Mouse (Mus musculus) CD4-positive, CD25-positive, alpha-beta regulatory T cell, adult 4 months (primary cell): ENCODE results near the gene Ms4a4b. TPM values are rescaled to one million over a fixed set of nuclear protein-coding genes. Genes with fewer than 3 reads are reported as not detected.

Experiments
- ATAC-seq: one replicate; pipeline ENCODE4 v1.8.0; 2017
- polyA plus RNA-seq, 2 experiments: library from polyadenylated mRNA; unstranded; fragments of 100-300 nt; shearing (Covaris generic); gene quantifications; one replicate each; pipeline ENCODE4 v1.2.1; 2017

The Ms4a4b gene
- polyA plus RNA-seq, 2 experiments from 2014 or later = 2,426 to 2,599 TPM

DNA sequence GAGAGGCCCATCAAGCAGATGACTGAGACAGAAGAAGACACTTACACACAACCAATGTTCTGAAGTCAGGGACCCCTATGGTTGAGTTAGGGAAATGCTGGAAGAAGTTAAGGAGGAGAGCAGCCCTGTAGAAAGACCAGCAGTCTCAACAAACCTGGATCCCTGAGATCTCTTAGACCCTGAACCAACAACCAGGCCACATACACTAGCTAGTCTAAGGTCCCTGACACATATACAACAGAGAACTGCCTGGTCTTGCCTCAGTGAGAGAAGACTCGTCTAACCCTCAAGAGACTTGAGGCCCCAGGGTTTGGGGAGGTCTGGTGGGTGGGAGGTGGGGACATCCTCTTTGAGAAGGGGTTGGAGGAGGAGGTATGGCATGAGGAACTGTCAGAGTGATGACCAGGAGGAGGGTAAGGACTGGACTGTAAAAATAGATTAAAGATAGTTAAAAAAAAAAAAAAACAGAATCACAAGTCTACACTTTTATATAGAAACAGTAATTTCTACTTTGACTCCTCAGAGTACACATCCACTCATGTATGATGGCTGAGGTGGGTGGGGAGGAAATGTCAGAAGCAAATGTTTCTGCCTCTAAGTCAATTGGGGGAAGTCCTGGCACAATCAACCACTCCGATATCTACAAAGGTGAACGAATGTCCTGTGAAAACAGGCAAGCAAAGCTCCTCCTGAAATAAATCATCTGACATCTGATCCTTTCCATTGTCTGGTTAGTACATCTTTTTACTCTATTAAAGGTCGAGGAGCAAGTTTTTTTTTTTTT lies 48.2 kb downstream of the Ms4a4b start:
- peak; percentile 69 for ATAC-seq

DNA sequence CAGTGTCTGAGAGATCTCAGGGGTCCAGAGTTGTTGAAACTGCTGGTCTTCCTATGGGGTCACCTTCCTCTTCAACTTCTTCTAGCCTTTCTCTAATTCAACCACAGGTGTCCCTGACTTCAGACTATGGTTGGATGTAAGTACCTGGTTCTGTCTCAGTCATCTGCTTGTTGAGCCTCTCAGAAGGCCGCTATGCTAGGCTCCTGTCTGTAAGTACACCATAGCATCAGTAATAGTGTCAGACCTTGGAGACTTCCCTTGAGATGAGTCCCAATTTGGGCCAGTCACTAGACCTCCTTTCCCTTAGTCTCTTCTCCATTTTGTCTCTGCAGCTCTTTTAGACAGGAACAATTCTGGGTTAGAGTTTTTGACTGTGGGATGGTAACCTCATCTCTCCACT lies 49.3 kb downstream of the Ms4a4b start:
- no peak for ATAC-seq

DNA sequence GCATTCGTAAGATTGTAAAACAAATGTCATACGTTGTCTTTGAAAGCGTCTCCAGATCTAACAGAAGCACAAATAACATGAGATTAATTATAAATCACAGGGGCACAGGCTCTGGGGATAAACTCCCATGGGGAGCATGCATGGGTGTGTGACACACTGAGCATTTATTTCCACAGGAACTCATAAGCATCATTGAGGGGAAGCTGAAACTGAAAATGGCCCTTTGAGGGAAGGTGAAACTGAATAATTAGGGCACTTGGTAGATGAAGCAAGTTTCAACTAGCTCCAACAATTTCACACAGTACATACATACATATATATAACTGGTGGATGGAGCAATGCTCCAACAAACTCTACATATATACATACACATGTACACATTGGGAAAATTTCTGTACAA lies 51.2 kb downstream of the Ms4a4b start:
- ATAC-seq = peak; percentile 50

DNA sequence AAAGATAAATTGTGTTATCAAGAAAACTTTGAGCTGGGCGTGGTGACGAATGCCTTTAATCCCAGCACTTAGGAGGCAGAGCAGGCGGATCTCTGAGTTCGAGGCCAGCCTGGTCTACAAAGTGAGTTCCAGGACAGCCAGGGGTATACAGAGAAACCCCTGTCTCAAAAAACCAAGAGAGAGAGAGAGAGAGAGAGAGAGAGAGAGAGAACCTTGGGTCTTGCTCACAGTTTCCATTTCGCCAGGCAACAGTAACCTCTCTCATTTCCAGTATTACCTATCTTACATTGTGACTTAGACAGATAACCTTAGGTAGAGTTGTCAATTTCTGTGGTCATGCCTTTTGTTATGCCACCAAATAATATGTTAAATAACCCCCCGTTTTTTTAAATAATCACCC lies 53.0 kb downstream of the Ms4a4b start:
- peak; percentile 28 for ATAC-seq

DNA sequence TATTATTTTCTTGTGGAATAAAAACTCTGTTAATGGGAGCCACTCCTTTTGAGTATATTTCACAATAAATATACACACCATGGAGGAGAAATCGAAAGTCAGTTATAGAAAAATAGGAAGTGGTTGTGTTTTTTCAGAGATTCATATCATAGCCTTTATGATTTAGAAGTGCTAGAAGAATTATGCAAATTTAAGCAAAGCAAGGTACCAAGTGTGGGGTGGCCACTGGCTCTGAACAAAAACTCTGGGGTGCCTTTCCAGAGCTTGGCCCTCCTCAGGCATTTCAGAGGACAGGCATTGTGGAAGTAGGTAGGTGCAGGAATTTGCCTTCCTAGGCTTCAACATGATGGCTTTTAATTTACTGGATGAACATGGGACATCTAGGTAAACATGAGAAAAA lies 53.9 kb downstream of the Ms4a4b start:
- ATAC-seq = peak; percentile 53

DNA sequence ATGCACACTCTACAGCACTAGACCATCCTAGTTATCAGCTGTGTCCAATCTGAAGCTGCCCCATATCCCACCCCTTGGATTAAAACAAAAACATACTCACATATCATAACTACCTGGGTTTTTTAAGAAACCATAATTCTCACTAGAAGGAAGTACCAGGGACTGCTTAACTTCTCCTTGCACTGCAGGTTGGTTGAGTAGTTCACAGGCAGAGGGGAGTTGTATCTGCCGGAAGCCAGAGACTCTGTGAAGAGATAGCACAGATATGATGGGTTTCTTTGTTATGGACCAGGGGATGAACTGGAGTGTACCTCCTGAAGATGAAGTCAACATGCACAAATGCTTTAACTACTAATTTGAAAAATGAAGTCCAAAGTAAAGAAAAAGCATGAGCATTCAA lies 57.4 kb downstream of the Ms4a4b start:
- peak; percentile 37 for ATAC-seq

DNA sequence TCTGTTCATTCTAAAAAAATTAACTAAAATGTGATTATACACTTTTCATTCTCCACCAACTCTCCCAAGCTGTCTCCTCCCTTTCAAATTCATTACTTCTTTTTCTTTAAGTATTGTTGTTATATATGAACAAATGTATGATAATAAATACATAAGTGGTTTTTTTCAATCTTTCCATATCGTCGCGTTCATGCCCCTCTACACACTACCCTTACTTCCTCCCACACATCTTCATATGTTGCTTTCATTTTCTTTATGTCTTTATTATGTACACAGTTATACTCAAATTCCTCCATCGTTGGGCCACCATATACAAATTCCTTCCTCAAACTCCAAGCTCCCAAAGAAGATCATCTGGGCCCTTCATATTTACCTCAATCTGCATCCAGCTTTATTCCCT lies 58.0 kb downstream of the Ms4a4b start:
- peak; percentile 44 for ATAC-seq

DNA sequence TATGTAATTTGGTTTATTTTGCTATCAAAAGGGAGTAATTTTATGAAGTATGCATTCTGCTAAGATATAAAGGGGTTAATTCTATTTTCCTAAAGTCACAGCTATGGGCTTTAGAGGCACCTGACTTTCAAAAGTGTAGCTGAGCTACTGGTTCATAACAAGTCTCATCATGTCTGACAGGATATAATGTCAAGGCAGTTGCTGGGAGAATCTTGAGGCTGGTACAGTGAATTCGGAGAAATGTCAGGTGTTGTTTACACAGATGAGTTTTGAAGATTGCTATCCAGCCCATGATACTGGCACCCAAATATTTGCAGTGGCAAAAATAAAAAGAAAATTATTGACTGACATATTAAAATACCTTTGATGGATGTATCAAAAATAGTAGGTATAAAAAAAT lies 61.5 kb downstream of the Ms4a4b start:
- peak; percentile 61 for ATAC-seq

DNA sequence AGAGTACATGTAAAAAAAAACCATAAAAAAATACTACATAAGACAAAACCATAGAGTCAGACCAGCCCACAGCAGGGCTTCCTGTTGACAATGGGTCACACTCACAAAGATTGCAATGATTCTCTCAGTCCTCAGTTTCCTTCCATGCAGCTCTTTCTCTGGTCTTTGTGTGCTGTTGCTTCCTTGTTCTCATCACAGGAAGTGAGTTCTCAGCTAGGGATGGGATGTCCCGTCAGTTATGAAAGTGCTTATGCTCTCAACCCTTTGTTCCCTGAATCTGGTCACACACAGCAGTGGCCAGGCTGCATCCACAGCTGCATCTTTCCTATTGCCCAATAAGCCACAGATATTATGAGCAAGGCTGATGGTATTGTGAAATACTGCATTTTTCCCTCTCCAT lies 70.1 kb downstream of the Ms4a4b start:
- ATAC-seq = peak; percentile 60

DNA sequence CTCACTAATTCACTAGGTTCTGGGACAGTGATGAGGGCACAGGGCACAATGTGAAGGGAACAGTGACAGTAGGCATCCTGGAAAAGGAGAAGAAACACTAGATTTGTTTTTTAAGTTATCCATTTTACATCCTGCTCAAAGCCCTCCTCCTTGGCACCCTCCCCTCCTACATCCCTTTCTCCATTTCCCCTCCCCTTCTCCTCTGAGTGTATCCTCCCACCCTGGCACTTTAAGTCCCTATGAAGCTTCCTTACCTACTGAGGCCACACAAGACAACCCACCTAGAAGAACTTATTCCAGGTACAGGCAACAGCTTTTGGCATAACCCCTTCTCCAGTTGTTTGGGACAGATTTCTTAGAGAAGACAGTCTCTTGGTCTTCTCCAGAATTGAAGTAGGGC lies 72.9 kb downstream of the Ms4a4b start, which contains the start of gene Ms4a6b:
Gene Ms4a6b (plus strand): TSS at position 267 of the 400 bp plus-strand sequence.
- peak; percentile 27 for ATAC-seq

Other genes starting within 250 kb of the Ms4a4b start
- not detected for gene Ms4a13, start 246.8 kb upstream of the Ms4a4b start, polyA plus RNA-seq
- gene Ms4a12, start 211.1 kb upstream of the Ms4a4b start, polyA plus RNA-seq = not detected
- gene Ms4a1, start 177.3 kb upstream of the Ms4a4b start, polyA plus RNA-seq = 10 to 100 TPM in 1 of 2 experiments, under 1 TPM in 1; 0.12 to 21.1 TPM
- gene Ms4a5, start 159.7 kb upstream of the Ms4a4b start, polyA plus RNA-seq = not detected
- gene Ms4a14, start 129.1 kb upstream of the Ms4a4b start, polyA plus RNA-seq = not detected
- not detected for gene Ms4a7, start 107.4 kb upstream of the Ms4a4b start, polyA plus RNA-seq
- gene Ms4a4a, start 68.0 kb upstream of the Ms4a4b start, polyA plus RNA-seq = 1 to 10 TPM in 1 of 2 experiments, under 1 TPM in 1; 0.84 to 1.8 TPM
- 10 to 100 TPM; 61.4 to 84.8 TPM for gene Ms4a4c, start 38.8 kb upstream of the Ms4a4b start, polyA plus RNA-seq
- gene Ms4a6c, start 25.8 kb downstream of the Ms4a4b start, polyA plus RNA-seq = 10 to 100 TPM; 13.4 to 20.1 TPM
- gene Gm8369, start 42.4 kb downstream of the Ms4a4b start, polyA plus RNA-seq = 100 to 1,000 TPM; 420 to 532 TPM
- 1,000 to 10,000 TPM; 1,239 to 1,299 TPM for gene Ms4a6b, start 73.0 kb downstream of the Ms4a4b start, polyA plus RNA-seq
- 1 to 10 TPM; 3.9 to 6.3 TPM for gene Ms4a4d, start 93.2 kb downstream of the Ms4a4b start, polyA plus RNA-seq
- gene Ms4a6d, start 161.3 kb downstream of the Ms4a4b start, polyA plus RNA-seq = 10 to 100 TPM in 1 of 2 experiments, 1 to 10 TPM in 1; 8.9 to 10.9 TPM
- not detected for gene Ms4a2, start 180.2 kb downstream of the Ms4a4b start, polyA plus RNA-seq
- gene Ms4a3, start 197.3 kb downstream of the Ms4a4b start, polyA plus RNA-seq = not detected
- gene Oosp2, start 217.0 kb downstream of the Ms4a4b start, polyA plus RNA-seq = not detected
- gene Oosp1, start 247.6 kb downstream of the Ms4a4b start, polyA plus RNA-seq = not detected